Mouse (Mus musculus) forebrain, embryonic 10.5 days (tissue): Measurements from ENCODE around the gene Kirrel3. TPM values are rescaled to one million over a fixed set of nuclear protein-coding genes. Genes with fewer than 3 reads are reported as not detected.
A peak's percentile ranks its signal among the peaks of the same experiment; 100 is the strongest.

Experiments used
- DNase-seq: peaks from one replicate; pipeline ENCODE4 v3.0.0-alpha.2; 2017; ENCODE audit warnings: low spot score; ENCODE audit errors: extremely low spot score
- H3K27ac ChIP-seq: fragments of 300-500 bp; sonication (generic); 2 replicates; pipeline ENCODE4 v1.5.1; 2016; ENCODE audit warnings: mild to moderate bottlenecking
- H3K27me3 ChIP-seq: fragments of 300-500 bp; sonication (generic); 2 replicates; pipeline ENCODE4 v1.6.1; 2016; ENCODE audit warnings: mild to moderate bottlenecking; ENCODE audit not compliant: poor library complexity, severe bottlenecking
- H3K36me3 ChIP-seq: fragments of 300-500 bp; sonication (generic); replicated peaks from 2 replicates; pipeline ENCODE4 v1.6.1; 2016; ENCODE audit warnings: mild to moderate bottlenecking, moderate library complexity
- H3K4me1 ChIP-seq: fragments of 300-500 bp; sonication (generic); 2 replicates; pipeline ENCODE4 v1.6.1; 2016
- H3K4me3 ChIP-seq: fragments of 300-500 bp; sonication (generic); 2 replicates; pipeline ENCODE4 v1.5.1; 2016; ENCODE audit warnings: mild to moderate bottlenecking, moderate library complexity
- H3K9me3 ChIP-seq: fragments of 300-500 bp; sonication (generic); 2 replicates; pipeline ENCODE4 v1.6.1; 2016; ENCODE audit warnings: mild to moderate bottlenecking, moderate library complexity
- WGBS: fragments of 180-500 bp; shearing (Covaris S2); methylation state at CpG from one replicate; pipeline ENCODE4 v1.1.7; 2016; 5-methylcytosine and 5-hydroxymethylcytosine counted together
- polyA plus RNA-seq: library from polyadenylated mRNA; unstranded; fragments of >200 nt; fragmentation: Nextera tagmentation; extraction: Ambion mirVana; gene quantifications from 2 replicates; pipeline ENCODE4 v1.2.1, GENCODE M21; 2016

The Kirrel3 gene
- polyA plus RNA-seq, 1 experiment from 2014 or later = 3.0 TPM

- 61% methylated on average over 14 of the region's 14 CpGs for WGBS
- peaks cover 70% of the 10 kb centered on the region for H3K27me3 ChIP-seq
- no peaks in the 10 kb centered on the region for H3K9me3 ChIP-seq
- no peaks in the 10 kb centered on the region for H3K36me3 ChIP-seq
- DNase-seq = no peak
- no peak overlapping the region for H3K27ac ChIP-seq
- no peak overlapping the region for H3K4me3 ChIP-seq
- H3K4me1 ChIP-seq = peaks cover 29% of the 10 kb centered on the region
Measured at GRCm38 (mm10) chr9:34964172-34965040, 478.7 kb downstream of the Kirrel3 start.

DNA sequence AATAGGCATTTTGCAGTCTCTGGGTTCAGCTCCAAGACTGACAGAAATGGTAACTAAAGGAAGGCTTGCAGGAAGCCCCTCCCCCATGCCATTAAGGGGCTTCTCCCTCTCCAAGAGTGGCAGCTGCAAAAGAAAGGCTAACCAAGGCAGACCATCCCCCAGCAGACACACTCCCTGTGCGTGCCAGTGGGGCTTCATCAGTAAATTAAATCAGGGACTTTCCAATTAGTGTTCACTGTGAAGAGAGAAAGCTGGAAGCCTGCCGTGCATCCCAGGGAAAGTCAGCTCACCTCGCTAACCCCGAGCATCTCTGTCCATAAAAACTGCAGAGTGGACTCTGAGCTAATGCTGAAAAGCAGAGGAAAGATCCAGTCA, 479.3 kb downstream of the Kirrel3 start:
- 11% methylated on average over 4 of the region's 4 CpGs for WGBS
- peak; percentile 31 for DNase-seq
- no peak overlapping the region for H3K4me3 ChIP-seq
- peaks cover 33% of the 10 kb centered on the region for H3K4me1 ChIP-seq
- no peaks in the 10 kb centered on the region for H3K9me3 ChIP-seq
- H3K27me3 ChIP-seq = peaks cover 64% of the 10 kb centered on the region
- 0 out of 2 replicates have a peak overlapping the region, but pooled peaks have one; percentile 22 for H3K27ac ChIP-seq
- no peaks in the 10 kb centered on the region for H3K36me3 ChIP-seq

DNA sequence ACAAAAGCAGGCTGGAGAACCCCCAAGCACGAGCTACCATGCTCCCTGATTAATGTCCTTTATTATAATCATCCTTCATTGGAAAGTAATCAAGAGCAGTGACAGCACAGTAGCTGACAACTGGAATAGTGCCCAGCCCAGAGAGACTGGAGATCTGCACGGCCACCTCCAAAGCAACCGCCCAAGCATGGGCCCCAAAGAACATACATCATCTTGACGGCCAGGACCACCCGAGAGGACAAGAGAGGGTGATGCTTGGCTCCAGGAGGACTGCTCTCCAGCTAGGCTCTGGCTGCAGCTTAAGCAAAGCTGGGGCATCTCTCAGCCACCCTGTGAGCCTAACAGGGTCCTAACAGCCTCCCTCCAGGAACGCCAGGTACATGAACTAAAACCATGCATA, 482.1 kb downstream of the Kirrel3 start:
- 86% methylated on average over 6 of the region's 6 CpGs for WGBS
- Histone ChIP-seq H3K4me3 (no peak overlapping the region), H3K9me3 (no peaks in the 10 kb centered on the region), H3K4me1 (peaks cover 33% of the 10 kb centered on the region), H3K27me3 (peaks cover 41% of the 10 kb centered on the region), H3K36me3 (no peaks in the 10 kb centered on the region), H3K27ac (no peak overlapping the region)
- no peak for DNase-seq

- H3K27me3 ChIP-seq = peaks cover 28% of the 10 kb centered on the region
- peaks cover 18% of the 10 kb centered on the region for H3K4me1 ChIP-seq
- 74% methylated on average over 6 of the region's 6 CpGs for WGBS
- H3K36me3 ChIP-seq = no peaks in the 10 kb centered on the region
- H3K27ac ChIP-seq = no peak overlapping the region
- DNase-seq = no peak
- no peaks in the 10 kb centered on the region for H3K9me3 ChIP-seq
- H3K4me3 ChIP-seq = no peak overlapping the region
Measured at GRCm38 (mm10) chr9:34969881-34970490, 484.3 kb downstream of the Kirrel3 start.

DNA sequence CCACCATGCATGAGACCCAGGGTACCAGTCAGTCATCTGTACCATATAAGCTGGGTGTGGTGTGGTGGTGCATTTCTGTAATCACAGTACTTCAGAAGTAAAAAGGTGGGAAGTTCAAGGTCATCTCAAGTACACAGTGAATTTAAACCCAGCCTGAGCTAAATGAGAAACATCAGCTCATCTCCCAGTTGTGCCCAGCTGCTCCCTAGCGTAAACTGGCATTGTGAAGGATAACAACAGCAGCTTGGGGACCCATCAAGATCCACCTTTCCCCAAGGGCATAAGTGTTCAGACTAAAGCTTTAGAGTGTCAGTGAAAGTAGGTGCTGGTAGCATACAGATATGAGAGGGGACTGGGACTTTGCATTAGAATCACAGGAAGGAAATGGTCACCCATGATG, 488.6 kb downstream of the Kirrel3 start:
- no peak for DNase-seq
- no peaks in the 10 kb centered on the region; the same call in 1 of the 2 replicates for H3K9me3 ChIP-seq
- H3K4me1 ChIP-seq = peaks cover 11% of the 10 kb centered on the region
- WGBS = 96% methylated on average over 1 of the region's 1 CpGs
- H3K36me3 ChIP-seq = no peaks in the 10 kb centered on the region
- H3K27me3 ChIP-seq = peaks cover 4% of the 10 kb centered on the region; the same call in 1 of the 2 replicates
- no peak overlapping the region for H3K4me3 ChIP-seq
- no peak overlapping the region for H3K27ac ChIP-seq

- H3K36me3 ChIP-seq = no peaks in the 10 kb centered on the region
- peaks cover 4% of the 10 kb centered on the region; the same call in 1 of the 2 replicates for H3K27me3 ChIP-seq
- WGBS = 92% methylated on average over 6 of the region's 6 CpGs
- H3K27ac ChIP-seq = no peak overlapping the region
- H3K4me3 ChIP-seq = no peak overlapping the region
- H3K4me1 ChIP-seq = peaks cover 5% of the 10 kb centered on the region; the same call in 1 of the 2 replicates
- DNase-seq = no peak
- no peaks in the 10 kb centered on the region; the same call in 1 of the 2 replicates for H3K9me3 ChIP-seq
Measured at GRCm38 (mm10) chr9:34975245-34975644, 489.6 kb downstream of the Kirrel3 start.

DNA sequence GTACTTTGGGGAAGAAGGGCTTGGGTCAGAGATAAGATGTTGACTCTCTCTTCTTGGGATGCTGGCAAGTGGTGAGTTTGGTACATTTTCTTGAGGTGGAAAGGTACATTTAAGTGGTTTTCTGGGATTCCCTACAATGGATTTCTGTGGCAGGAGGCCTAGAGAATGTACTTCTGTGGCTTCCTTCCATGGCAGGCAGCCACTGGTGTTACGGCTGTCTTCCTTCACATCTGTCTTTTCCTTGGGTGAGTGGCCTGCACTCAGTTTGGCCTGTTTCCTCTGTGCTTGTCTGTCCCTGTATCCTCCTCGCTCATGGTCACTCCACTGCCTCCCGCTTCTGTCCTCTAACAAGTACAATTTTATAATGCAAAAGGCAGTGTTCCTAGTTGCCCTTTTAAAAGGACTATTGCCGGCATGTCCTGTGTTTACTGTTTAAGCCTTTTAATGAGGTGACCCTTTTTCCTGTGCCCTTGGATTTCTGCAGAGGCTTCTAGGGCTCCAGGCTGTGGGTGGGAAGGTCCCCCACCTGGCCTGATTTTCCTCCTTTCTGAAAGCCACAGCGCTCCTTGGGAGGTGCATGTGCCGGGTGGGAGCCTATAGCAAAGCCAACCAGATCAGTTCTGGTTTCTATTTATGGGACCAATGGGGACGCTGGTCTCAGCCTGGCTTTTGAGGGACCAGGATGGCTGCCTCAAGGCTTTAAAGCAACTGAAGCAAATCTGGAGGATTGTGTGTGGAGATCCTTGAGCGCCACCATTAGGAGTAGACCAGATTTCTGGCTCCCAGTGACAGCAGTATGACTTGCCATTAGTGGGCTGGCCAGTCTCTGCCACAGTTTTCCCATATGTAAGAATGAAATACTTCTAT, 491.1 kb downstream of the Kirrel3 start:
- Histone ChIP-seq H3K27me3 (peaks cover 2% of the 10 kb centered on the region; the same call in 1 of the 2 replicates), H3K27ac (no peak overlapping the region), H3K9me3 (no peaks in the 10 kb centered on the region; the same call in 1 of the 2 replicates), H3K4me1 (no peaks in the 10 kb centered on the region), H3K36me3 (no peaks in the 10 kb centered on the region), H3K4me3 (no peak overlapping the region)
- 86% methylated on average over 8 of the region's 8 CpGs for WGBS
- DNase-seq = no peak

GRCm38 (mm10) chr9:34977700-34978099, 492.0 kb downstream of the Kirrel3 start:
- no peaks in the 10 kb centered on the region for H3K36me3 ChIP-seq
- no peaks in the 10 kb centered on the region for H3K4me1 ChIP-seq
- H3K27me3 ChIP-seq = no peaks in the 10 kb centered on the region
- DNase-seq = no peak
- H3K27ac ChIP-seq = no peak overlapping the region
- 89% methylated on average over 8 of the region's 8 CpGs for WGBS
- no peaks in the 10 kb centered on the region; the same call in 1 of the 2 replicates for H3K9me3 ChIP-seq
- no peak overlapping the region for H3K4me3 ChIP-seq

- 86% methylated on average over 3 of the region's 3 CpGs for WGBS
- H3K4me1 ChIP-seq = no peaks in the 10 kb centered on the region
- H3K27me3 ChIP-seq = no peaks in the 10 kb centered on the region
- no peaks in the 10 kb centered on the region for H3K36me3 ChIP-seq
- H3K27ac ChIP-seq = no peak overlapping the region
- H3K9me3 ChIP-seq = no peaks in the 10 kb centered on the region; the same call in 1 of the 2 replicates
- H3K4me3 ChIP-seq = no peak overlapping the region
- DNase-seq = no peak
Measured at GRCm38 (mm10) chr9:34978229-34978628, 492.5 kb downstream of the Kirrel3 start.

DNA sequence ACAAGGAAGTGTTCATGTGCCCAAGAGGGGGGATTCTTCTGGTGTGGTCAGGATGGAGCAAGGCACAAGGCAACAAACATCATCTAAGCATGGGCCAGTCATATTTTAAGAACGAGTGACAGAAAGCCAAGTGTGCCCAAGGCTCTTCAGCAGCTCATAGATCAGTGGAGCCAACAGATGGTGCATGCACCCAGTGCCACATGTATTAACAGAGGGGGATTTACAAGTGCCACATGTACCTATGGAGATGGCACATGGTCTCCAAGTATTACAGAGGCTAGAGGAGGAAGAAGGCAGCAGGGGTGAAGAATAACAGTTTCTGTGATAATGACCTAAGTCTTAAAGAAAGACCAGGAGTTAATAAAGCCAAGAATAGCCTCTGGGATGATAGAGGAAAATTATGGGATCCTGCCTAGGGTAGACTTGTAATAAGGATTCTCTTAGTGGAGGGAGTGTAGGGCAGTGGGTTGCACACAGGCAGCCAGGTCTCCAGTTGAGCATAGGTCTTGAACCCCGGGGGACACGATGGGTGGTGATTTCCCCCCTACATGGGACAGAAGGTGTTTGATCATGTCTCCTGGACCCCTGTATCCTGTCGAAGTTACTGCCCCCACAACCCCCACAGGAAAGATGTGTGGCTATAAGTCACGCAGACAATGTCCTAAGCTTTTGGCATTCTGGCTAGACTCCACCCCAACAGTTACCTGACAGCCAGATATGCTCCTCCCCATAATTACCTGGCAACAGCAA, 495.0 kb downstream of the Kirrel3 start:
- H3K4me1 ChIP-seq = peaks cover 5% of the 10 kb centered on the region
- H3K36me3 ChIP-seq = no peaks in the 10 kb centered on the region
- H3K4me3 ChIP-seq = no peak overlapping the region
- no peaks in the 10 kb centered on the region; the same call in 1 of the 2 replicates for H3K9me3 ChIP-seq
- no peak overlapping the region for H3K27ac ChIP-seq
- 85% methylated on average over 5 of the region's 5 CpGs for WGBS
- DNase-seq = no peak
- H3K27me3 ChIP-seq = 0 out of 2 replicates have a peak, but pooled peaks cover 10% of the 10 kb centered on the region

- no peaks in the 10 kb centered on the region; the same call in 1 of the 2 replicates for H3K9me3 ChIP-seq
- WGBS = 42% methylated on average over 12 of the region's 12 CpGs
- H3K27me3 ChIP-seq = 0 out of 2 replicates have a peak, but pooled peaks cover 15% of the 10 kb centered on the region
- H3K4me3 ChIP-seq = peak overlapping the region; percentile 6; the same call in 1 of the 2 replicates
- peak; percentile 31 for DNase-seq
- no peaks in the 10 kb centered on the region for H3K36me3 ChIP-seq
- no peak overlapping the region for H3K27ac ChIP-seq
- peaks cover 8% of the 10 kb centered on the region for H3K4me1 ChIP-seq
Measured at GRCm38 (mm10) chr9:34983513-34984462, 498.1 kb downstream of the Kirrel3 start.
